Mouse (Mus musculus): ENCODE results near the gene Scml4.
A peak's percentile ranks its signal among the peaks of the same experiment; 100 is the strongest.

Scml4 gene

DNA sequence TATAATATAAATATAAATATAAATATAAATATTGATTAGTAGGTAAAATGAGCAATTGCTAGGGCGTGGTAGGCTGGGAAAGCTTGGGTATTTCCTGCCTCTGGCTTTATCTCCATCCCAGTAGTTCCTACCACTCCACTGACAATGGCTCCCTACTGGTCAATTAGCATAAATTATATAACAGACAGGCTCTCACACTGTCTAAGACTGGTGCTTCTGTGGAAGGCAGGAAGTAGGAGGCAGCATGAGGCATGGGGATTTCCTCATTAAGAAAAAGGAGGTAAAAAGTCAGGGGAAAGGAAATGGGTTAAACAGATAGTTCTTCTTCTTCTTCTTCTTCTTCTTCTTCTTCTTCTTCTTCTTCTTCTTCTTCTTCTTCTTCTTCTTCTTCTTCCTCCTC lies 48.4 kb downstream of the Scml4 start:
- no peak for DNase-seq

DNA sequence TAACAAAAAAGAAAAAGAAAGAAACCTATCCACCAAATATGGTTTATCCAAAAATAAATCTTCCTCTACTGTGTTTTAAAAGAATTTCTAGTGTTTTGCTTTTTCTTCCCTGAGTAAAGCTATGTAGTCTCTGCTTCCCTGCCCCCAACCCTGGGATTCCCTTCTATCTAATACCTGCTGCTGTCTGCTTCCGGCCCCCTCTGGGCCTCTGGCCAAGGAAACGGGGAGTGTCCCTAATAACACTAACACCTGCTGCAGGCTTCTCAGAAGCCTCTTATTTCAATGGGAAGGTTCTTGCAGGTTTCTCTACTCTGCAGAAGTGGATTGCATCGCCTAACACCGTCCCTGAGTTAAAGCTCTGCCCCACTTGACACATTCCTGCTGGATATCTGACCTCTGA lies 50.4 kb downstream of the Scml4 start:
- DNase-seq = no peak

DNA sequence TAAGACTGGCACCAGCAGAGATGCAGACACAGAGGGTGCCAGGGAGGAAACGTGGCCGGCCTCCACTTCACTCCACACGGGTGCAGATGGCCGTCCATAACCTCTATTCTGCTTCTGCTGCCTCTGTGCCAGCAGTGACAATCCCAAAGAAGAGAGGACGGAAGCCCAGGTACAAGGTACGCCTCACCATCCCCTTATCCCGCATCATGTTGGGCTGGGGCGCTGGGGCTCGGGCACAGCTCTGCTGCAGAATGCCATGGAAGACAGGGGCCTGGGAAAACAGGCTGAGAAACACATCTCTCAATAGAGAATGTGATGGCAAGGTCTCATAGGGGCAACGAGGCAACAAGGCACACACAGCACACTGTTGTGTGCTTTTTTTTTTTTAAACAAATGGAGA lies 51.9 kb downstream of the Scml4 start:
- DNase-seq = no peak

DNA sequence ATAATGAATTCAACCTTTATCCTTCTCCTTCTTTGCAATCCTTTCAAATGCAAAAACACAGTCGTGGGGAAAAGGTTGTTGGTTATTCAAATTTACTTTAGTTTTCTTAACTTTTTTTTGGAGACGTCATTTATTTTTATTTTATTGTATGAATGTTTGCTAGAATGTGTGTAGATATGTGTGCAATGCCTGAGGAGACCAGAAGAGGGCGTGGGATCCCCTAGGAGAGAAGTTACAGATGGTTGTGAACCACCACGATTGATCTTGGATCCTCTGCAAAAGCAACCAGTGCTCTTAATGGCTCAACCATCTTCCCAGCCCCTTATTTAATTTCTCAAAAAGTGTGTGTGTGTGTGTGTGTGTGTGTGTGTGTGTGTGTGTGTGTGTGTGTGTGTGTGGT lies 53.0 kb downstream of the Scml4 start:
- DNase-seq = no peak

DNA sequence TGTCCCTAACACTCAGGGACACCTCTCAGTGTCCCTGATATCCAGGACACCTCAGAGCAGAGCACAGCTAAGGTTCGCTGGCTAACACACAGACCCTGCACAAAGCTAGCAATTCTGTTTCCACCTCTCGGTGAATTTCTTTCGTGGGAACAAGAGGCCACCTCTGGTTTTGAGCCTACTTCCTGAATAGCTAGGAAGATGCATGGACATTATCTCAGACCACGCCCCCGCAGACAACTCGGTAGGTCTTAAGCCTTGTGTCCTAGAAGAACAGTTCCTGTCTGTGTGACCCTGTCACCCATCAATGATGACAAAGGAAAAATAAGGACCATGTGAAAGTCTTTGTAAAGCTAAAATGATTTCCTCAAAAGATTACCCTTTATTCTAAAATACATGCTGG lies 54.0 kb downstream of the Scml4 start:
- no peak for DNase-seq

DNA sequence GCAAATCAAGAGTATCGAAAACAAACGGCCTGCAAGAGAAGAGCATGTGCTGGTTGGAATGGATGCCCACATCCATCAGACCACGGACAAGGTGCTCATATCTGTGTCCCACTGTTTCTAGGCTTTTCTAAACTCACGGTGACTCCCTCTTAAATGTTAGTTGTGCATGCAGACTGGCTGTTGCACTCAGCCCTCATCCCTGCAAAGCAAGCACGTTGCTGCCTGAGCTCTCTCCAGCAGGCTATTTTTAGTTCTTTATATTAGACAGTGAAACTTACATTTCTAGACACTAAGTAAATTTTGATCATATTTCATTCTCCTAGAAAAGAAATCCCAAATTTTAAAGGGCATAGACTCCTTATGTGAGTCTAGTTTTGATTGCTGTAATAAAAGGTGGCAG lies 57.2 kb downstream of the Scml4 start:
- no peak for DNase-seq

DNA sequence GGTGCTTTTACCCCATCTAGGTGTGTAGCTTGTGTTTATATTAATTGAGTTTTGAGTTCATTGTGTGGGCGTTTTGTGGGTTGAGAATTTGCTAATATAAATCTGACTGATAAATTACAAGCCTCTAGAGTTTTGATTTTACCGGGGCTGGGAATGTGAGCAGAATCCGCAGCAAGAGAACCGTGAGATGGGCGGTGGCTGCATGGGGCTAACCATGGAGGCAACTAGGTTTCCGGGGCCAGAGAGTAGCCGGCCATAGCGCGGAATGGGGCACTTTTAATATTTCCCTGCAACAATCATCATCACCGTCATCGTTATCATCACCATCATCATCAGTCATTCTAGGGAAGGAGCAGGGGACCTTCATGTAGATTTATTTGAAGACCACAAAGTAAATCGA lies 59.6 kb downstream of the Scml4 start:
- no peak for DNase-seq

DNA sequence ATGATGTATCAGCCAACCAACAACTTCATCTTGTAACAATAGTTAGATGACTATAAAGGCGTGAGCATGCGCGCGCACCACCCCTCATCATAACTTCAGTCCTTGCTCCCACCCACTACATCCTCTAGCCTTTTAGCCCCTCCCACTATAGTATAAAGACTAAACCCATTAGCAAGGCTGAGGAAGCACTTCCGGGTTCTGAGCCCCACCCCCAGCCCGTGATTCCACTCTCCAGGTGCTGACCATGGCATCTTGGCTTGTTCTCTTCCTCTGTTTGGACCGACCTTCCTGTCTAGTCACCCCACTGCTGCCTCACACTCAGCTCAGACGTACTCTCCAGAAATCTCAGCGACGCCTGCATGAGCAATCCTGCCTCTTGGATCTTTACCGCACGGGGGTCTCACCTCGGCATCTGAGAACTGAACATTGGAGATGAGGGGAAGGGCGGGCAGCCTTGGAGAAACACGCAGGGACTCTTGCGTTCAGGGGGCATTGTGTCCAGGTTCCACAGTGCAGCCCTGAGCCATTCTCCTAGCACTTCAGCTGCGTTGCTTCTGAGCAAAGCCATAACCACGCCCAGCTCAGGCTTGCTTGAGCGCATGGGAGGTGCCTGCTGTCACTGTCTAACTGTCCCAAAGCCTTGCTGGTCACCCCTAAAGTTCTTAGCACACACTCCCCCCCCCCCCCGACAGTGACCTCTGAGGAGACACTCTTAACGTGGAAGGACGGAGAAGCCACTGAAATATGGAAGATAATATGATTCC lies 65.1 kb downstream of the Scml4 start:
- no peak for DNase-seq

DNA sequence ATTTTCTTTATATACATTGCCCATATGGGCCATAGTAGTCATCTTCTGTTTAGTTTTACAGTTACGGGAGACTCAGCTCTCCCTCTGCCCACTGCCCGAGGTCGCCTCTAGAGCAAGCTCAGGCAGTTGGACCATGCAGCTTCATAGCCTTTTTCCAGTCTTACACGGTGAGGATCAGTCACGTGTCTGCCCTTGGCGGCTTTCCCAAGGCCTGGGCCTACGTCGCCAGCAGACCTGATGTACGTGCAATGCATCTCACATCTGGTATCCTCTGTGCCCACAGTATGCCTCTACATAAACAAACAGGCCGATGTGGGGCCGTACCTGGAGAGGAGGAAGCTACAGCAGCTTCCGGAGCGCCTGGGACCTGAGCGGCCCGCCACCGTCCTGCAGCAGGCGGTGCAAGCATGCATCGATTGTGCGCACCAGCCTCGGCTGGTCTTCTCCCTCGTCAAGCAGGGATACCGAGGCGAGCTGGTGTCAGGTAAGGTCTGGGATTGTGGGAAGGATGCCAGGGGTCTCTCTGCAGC lies 70.0 kb downstream of the Scml4 start:
- no peak for DNase-seq

DNA sequence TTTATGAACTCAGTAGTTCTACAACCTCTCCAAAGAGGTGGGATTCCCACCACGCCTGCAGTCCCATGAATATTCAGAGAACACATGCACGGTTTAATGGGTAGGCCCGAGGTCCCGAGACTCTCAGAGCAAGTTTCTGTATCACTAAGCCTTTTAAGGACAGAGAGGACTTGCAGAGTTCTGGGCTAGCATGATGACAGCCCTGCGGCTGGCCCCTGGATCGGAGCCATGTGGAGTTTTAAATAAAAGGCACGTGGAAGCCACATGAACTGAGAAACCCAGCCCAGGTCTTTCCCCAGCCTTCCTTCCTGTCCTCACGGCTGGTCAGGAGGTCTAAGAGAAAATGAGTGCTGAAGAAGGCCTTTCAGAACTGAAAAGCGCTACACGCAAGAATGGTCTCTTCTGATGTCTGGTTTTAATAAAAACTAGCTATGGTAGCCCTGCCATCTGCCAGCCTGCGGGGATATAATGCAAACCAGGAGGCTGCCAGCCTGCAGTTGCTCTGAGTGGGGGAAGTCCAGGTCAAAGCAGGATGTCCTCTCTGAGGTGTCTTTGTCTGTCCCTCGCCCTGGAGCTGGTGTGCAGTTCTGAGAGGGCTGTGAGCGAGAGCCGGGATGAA lies 72.8 kb downstream of the Scml4 start:
- no peak for DNase-seq

DNA sequence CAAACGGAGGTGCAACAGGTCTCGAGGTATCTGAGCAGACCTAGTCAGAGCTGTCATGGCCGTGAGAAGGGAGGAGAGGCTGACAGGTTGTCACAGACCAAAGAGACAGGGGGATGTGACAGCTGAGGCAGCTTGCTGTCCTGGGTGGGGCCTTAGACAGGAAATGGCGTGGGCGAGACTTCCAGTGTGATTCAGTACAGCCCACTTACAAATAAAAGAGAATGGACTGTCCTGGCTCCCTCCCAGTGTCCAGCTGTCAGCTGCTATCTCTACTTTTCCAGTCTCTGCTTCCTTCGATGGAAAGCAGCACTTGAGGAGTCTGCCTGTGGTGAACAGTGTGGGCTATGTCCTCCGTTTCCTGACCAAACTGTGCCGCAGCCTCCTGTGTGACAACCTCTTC lies 74.5 kb downstream of the Scml4 start:
- DNase-seq = peak; percentile 71

DNA sequence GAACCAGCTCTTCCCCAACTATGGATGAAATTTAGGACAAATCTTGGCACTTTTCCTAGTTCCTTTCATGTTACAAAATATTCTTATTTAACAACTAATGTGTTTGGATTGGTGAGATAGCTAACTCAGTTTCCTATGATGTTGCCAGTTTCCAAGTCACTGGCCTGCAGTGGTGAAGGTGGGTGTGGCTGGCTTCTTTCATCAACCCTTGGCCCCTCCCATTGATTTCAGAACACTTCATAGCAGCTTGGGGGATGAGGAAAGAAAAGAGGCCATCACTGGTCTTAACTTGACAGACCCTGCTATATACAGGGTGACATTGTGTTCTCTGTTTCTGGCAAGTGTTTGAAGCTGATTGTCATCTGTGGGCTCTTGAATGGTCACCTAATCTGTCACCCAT lies 76.0 kb downstream of the Scml4 start:
- DNase-seq = no peak

DNA sequence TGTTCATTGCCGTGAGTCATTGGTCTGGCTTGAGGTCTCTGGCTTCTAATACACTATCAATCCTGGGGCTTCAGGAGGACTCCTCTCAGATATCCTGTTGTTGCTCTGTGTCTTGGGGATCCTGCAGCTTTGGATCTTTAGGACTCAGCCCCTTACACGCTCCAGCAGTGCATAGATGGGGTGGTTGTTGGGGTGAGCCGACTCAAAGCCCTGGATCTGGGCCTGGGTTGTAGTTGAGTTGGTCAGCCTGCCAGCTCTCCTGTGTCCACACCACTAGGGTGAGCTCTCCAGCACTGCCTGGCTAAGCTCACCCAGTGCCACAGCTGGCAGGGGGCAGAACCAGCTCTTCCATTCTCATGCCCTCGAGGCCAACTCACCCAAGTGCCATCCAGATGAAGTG lies 78.2 kb downstream of the Scml4 start:
- DNase-seq = no peak

DNA sequence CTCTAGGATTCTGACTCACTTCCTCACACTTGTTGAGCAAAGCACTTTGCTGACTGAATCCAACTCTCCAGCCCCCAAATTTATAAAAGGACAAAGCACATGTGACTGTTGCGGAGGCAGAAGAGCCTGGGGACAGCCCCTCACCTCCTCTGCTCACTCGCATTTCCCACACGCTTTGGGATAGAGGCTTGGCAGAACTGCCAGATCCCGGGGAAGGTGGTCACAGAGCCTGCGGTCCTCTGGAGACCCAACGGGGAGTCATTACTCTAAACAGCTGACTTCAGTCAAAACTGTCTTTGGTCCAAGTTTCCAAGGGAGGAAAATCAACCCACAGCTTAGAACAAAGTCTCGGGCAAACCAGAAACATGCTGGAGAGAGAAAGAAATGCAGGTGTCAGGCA lies 79.5 kb downstream of the Scml4 start:
- no peak for DNase-seq

DNA sequence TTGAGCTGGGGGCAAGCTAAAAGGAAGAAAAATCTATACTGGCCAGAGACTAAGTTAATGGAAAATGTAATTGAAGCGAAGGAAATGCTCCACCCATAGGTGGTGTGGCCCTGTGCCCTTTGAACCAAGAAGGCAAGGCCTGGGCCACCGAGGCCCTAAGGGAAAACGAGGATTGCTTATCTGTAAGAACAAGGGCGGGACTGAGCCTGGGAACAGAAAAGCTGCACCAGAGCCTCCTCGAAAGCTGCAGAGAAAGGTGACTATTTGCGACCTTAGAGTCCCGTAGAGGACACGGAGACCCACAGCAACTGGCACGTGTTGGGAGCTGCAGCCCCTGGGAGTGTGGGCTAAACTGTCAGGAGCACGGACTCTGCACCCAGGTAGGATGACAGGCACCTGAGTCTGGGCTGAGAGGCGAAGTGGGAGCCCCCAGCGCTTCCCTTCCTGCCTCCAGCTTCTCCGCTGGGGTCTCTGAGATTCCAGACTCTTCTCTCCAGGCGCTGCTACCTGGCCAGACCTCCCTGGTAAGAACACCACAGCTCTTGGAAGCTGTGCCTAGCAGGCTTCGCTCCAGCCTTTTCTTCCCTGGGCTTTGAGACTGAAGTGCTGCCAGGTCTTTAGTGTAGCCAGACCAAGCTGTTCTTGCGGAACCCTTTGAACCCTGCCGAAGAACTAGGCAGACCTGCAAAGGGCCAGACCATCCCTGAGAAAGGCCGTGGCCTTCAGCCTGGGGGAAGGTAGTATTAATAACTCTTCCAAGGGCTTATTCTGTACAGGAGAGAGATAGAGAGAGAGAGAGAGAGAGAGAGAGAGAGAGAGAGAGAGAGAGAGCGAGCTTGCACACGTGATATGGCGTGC lies 80.3 kb downstream of the Scml4 start:
- DNase-seq = no peak

DNA sequence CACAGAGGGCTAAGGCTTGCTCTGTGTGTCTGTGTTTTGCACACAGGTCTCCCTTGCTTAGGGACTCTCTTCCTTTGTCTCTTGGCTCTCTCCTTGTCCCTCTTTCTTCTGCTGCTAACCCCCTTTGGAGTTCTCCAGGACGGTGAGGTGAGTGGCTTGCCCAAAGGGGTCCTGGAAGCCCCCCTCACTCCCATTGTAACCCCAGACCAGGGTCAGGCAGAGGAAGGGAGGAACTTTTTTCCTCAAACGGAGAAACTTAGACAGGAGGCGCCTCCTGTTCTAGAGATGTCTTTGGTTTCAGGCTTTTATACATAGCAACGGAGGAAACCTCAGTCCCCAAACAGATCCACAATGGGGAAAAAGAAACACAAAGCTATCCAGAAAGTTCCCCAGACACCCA lies 81.1 kb downstream of the Scml4 start:
- DNase-seq = no peak

DNA sequence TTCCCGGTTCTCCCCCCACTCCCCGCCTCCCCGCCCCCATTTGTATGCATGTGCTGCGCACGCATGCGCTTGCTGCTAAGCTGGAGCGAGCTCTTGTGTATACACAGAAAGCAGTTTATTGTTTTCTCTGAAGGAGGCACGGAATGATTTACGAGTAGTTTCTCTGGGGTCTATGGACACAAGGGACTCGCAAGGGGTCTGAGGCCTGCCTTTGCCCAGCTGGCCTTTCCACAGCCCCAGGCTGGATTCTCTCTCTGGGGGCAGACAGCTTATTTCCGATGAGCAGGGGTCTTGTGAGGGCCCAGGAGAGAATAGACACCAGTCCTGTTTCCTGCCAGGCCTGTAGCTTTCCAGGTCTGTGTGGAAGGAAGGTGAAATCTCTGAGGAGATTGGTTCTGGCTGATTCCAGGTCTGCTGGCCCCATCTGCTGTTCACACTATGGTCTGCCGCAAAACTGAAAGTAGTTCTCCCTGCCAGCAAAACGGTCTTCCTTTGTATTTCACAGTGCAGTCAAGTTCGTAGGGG lies 81.6 kb downstream of the Scml4 start:
- peak; percentile 78 for DNase-seq

DNA sequence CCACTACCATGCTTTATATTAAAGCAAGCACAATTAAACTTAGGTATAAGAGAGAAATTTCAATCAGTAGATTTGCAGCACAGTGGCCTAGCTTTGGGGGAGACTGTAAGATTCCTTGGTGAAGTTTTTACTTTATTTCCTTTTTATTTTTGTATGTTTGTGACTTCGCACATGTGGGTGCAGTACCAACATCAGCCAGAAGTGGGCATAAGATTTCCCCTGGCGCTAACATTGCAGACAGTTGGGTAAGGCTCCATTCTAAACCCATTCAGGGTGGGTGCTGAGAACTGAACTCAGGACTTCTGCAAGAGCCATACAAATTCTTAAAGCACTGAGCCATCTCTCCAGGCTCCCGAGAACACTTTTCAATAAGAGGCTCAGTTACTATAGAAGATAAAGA lies 82.1 kb downstream of the Scml4 start:
- no peak for DNase-seq

DNA sequence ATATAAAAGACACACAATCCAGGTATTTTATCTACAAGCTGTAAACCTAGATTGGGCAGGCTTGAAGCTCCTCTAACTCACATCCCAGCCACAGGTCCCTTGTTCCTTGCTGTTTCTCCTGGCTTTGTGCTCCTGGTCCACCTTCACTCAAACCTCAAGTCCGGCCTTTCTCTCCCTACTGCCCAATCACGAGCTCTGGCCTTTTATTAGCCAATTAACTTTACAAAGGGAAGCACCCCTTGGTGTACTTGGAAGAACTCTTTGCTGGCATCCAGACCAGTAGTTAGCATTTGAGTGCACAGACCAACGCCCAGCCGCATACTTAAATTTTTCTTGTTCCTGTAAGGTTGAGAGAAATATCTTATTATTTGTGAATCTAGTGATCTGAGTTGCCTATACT lies 85.1 kb downstream of the Scml4 start:
- no peak for DNase-seq

DNA sequence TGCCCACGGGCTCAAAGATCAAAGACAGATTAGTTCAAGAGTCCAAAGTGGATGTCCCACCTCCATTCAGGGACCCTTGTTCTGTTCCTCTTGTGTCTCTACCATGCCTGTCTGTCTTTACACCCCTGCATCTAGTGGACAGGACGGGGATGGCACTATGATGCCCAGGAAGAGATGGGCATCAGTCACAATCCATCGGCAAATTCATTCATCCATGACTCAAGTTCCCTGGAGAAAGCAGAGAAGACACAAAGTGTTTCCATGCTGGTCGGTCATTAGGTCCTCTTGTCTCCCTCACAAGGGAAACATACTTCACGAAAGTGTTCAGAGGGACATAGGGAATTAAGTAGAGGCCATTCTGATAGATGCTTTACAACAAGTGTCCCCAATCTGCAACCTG lies 87.2 kb downstream of the Scml4 start:
- no peak for DNase-seq

DNA sequence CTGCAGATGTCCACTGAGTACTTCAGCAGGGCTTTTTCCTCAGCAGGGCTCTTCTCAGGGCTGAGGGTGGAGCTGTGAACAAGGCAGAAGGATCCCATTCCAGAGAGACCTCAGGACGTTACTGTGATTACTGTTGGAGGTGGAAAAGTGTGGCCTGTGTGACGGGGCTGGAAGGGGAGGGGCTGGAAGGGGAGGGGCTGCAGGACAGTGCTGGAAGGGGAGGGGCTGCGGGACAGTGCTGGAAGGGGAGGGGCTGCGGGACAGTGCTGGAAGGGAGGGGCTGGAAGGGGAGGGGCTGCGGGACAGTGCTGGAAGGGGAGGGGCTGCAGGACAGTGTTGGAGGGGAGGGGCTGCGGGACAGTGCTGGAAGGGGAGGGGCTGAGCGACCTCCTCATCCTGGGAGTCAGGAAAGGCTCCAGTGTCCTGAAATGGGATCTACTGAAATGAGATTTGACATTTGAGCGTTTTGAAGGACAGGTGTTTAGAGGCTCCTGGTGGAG lies 90.1 kb downstream of the Scml4 start:
- DNase-seq = peak; percentile 32

DNA sequence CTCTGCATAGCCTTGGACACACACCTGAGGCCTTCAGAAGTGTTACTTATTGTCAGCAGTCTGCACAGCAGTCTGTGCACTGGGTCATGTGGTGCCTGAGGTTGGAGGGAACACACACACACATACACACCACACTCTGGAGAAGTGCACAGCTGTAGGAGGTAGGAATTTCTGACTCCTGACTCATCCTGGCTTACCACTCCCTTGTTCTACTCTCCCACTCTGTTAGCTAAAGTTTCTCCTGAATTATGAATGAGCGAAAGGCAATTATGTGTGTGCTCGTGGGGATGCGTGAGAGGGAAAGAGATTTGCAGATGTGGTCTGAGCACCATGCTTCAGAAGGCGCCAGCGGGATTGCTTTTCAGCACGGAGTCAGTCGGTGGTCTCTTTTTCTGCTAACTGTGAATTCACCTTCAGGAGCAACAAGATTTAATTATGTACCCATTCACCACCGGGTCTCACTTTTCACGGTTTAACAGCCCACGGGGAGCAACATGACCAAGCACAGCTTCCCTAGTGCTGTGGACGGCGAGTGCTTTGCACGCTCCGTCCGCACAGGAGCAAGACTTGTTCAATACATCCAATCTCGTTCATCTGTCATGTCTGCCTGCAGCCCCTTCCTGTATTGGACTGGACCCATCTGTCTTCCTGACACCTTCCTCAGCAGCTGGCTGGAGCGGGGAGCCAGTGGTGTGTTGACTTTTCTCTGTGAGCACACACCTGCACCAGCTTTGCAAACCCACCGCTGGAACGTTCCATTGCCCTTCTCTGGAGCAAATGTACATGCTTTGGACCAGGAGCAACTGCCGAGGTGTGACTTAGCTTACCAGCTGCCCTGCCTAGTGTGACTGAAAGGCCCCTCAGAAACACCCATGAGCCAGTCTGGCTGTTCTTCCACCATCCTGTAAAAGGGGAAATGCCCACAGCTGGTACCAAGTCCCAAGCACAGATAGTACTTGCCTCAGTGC lies 91.2 kb downstream of the Scml4 start:
- no peak for DNase-seq

Measured in lung, postnatal 36 days (tissue).